Mouse (Mus musculus) left cerebral cortex, postnatal 4 days (tissue): ENCODE results near the gene Ly6g6e. TPM values are rescaled to one million over a fixed set of nuclear protein-coding genes. Genes with fewer than 3 reads are reported as not detected.
"Not testable (repeated sequence)": the region's sequence is repeated elsewhere in the genome, so short reads cannot be mapped to it uniquely, and the experiment has no call there.

ENCODE experiments used
- DNase-seq: peaks from one replicate; pipeline ENCODE4 v3.0.0-alpha.2; 2022
- intact Hi-C: fragments of 180-260 bp; cut with DNase I; formaldehyde crosslinking; loops from one replicate; pipeline ENCODE4 v1.15.1; 2025
- total RNA-seq, 2 experiments: library from RNA; stranded (reverse); gene quantifications; 2 replicates each; pipeline ENCODE4 v1.2.3; 2021

The Ly6g6e gene
- 1 to 10 TPM; 2.8 to 3.4 TPM for total RNA-seq

DNA sequence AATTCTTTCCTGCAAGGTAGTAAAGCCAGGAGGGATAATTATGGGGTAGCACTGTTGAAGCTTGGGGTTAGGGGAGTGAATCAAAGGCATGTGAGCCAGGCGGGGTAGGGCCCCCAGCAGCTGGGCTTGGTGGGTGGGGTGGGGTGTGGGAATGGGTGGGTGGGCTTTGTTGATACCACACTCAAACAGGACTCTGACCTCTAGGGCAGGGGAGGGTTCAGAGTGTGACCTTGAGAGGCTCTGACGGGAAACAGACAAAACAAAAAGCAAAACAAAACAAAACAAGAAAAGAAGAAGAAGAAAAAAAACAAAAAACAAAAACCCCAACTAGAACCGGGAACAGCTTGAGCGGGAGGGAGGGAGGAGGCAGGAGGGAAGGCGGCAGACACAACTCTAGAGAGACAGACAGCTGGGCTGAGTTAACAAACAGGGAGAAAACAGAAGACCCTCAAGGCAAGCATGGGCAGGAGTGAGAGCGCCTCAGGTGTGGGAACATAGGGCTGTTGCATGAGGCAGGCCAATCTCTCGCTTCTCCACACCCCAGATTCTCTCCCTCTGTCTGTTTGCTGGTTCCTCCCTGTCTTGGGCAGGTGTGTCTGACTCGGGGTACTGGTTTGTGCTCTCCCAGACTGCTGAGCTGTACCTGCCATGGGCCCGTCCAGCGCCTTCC, at the start of gene Ly6g6e:
Gene Ly6g6e, plus strand, starts transcription at position 396 of the 670 bp plus-strand sequence.
- no peak for DNase-seq
- intact Hi-C loops: no loop called here

DNA sequence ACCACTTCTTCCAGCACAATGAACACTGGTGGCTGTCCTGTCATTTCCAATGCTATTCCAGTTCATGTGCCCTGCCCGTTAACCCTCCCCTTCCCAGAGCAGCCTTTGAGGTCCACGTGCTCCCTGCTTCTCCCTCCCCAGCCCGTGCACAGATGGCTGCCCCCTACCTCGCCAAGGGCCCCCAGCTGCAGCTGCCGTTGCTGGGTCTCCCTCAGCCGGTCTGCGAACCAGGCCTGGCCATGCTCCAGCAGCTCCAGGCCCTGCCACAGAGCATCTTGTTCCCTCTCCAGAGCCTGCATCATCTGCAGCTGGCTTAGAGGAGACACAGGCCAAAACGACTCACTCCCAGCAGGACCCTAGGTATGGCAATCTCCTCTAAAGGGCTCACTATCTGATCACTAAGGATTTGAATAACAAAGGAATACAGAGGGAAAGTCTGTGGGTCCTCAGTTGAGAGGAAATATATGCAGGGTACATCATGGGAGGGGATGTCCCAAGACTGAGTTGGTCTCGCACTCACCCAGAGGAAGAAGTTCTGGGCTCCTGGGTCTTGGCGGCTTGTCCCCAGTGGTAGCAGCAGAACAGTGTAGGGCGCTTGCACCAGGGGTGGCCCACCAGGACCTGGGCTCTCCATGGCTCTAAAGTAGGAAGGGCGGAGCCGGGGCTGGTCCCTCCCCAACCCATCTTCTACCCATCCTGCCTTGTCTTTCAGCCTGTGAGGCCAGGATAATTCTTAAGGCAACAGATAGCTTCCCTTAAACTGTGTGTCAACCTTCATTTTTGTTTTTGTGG, 49.2 kb upstream of the Ly6g6e start, which contains the start of gene Sapcd1:
Gene Sapcd1, minus strand, starts transcription at position 740 of the 792 bp plus-strand sequence.
- peak; percentile 96 for DNase-seq
- intact Hi-C loops: no loop called here

DNA sequence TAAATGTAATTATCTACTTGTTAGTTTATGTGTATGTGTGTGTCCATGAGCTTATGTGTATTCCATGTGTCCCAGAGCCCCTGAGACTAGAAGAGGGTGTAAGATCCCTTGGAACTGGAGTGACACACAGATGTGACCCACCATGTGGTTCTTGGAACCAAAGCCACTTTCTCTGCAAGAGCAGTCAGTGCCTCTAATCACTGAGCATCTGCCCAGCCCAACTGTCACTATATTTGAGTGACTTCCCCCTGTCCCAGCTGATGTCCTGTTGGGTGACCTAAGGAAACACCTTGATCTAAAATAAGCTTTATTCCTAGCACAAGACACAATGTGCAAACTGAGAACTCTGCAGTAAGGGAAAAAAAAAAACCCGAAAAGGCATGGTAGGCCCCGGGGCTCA, 48.4 kb upstream of the Ly6g6e start:
- intact Hi-C loops: no loop called here
- no peak for DNase-seq

DNA sequence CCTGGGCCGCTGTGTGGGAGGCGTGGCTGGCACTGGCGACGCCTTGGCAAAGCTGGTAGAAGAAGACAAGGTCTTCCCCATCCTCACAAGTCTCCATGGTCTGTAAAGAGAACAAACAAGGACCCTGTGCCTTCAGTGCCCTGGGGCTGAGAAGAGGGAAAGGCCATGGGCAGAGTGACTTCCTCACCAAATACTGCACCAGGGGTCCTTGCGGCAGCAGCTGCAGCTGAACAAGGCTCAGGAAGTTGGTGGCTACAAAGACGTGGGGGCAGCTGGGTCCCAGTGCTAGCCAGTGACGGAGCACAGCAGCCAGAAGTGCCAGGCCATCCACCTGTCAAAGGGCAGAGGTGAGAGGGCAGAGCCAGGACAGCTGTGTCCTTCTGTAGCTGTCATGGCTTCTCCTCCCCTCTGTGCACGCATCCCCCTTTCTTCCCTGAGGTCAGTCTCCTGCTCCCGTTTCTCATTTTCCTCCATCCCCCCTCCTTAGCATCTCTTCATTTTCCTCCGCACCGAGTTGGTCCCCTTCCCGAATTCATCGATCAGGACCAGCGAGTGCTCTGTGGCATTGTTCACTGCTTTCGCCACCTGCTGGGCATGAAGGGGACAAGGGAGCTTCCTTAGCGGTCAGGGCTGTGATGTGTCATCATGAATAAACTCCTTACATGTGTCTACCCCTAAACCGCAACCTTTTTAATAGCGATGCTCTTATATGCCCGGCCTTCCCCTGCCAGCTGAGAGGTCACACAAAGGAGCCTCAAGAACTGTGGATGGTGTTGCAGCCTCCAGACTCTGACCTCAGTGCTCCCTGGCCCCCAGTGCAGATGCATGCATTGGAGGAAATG, 46.8 kb upstream of the Ly6g6e start:
- intact Hi-C loops: no loop called here
- DNase-seq: no peak

DNA sequence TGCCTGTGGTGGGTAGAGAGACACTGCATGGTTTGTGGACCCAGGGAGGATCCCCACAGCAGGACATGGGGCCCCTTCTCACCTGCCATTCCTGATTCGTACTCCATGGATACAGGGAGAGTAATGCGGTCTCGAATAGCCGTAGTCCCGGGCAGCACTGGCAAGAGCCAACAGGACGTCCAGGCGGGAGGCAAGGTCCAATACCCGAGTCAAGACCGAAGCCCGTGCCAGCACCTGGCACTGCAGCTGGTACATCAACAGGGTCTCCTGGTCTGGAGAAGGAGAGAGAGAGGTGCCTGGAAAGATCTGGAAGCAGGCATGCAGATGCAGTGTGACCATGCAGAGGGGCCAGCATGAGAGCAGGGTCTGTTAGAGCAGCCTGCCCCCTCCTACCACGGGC, 45.4 kb upstream of the Ly6g6e start:
- no peak for DNase-seq
- intact Hi-C loops: no loop called here

DNA sequence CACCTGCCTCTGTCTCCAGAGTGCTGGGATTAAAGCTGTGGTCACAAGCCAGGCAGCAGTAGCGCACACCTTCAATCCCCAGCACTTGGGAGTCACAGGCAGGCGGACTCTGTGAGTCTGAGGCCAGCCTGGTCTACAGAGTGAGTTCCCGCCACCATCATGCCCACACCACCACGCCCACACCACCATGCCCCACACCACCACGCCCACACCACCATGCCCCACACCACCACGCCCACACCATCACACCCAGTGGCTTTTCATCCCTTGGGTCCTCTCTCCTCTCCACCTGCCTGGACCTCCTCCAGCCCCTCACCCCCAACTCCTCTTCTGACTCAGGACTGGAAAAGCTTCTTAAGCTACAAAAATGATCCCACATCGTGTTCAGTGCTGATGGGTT, 44.8 kb upstream of the Ly6g6e start:
- intact Hi-C loops: no loop called here

DNA sequence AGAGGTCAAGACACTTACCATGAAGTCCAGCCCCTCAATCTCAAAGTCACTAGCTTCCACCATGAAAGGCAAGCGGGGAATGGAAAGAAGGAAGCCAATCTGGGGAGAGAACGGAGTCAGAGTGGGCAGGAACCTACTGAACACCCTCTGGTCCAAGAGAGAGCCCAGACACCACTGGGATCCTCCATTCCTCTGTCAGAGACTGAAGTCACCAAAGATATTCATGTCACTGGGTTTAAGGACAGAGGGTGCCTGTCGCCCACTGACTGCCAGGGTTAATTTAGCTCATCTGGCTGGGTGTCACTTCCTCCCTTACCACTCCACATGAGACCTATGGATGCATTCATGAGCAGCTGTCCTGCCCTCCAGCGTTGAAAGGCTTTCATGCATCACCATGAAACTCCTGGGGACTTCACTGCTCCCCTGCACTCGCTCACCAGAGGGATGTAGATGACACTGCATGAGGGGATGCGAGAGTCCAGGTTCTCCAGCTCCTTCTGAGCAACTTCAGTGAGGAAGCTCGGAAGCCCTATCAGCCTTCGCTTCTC, 44.3 kb upstream of the Ly6g6e start:
- intact Hi-C loops: no loop called here
- no peak for DNase-seq

More for the DNA sequence above, 44.8 kb upstream of the Ly6g6e start:
- no peak for DNase-seq

DNA sequence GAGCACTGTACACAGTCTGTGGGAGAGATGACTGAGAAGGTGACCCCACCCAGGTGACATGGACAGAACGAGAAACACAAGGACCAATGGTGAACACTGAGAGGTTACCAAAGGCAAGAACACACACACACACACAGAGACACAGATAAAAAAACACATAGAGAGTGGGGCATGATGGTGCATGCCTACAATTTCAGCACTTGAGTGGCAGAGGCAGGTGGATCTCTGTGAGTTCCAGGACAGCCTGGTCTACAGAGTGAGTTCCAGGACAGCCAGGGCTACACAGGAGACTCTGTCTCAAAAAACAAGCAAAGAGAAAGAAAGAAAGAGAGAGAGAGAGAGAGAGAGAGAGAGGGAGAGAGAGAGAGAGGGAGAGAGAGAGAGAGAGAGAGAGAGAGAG, 43.0 kb upstream of the Ly6g6e start:
- DNase-seq, intact Hi-C loops: not testable (repeated sequence)

DNA sequence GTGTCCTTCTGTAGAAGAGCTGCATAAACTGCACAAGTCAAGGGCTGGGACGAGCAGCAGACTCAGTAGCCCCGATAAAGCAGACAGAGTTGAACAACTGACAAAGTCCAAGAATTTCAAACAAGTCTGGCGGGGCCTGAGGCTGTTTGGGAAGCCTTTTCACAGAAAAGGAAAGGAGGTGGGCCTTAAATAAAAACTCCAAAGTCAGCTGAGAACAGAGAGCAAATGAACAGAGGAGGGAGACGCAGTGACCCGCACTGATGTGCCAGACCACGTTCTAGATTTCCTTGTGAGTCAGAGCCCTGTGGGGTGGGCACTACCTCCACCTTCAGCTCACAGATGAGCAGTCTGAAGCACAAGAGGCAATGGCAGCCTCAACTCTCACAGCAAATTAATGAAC, 41.8 kb upstream of the Ly6g6e start:
- no peak for DNase-seq
- intact Hi-C loops: no loop called here

DNA sequence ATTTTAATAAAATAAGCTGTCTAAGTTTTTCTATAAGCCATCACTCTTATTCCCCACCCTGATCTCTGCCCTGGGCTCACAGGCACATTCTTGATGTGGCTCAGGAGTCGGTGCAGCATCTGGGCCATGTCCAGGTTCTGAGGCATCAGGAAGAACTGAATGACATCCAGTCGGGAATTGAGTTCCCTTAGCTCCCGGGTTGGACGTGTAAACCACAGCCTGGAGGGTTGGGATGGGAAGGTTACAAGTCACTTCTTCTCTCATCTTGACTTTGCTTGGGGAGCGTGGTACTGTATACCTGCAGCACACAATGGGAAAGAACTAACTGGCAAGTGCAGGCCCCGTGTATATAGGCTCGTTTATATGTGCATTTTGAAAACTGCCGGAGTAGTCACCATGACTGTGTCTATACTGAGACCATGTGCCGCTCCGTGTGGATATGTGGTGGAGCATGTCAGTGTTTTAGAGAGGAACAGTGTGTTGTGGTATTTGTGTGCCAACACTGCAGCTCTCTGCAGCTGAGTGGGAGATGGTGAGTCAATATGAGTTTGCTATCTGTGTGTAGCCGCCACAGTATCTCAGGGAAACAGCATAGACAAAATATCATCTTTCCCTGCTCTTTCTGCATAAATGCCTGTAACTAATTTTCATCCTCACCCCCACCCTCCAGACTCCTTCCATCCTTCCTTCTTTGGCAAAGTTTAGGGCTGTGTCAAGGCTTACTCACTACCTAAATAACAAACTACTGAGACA, 37.4 kb upstream of the Ly6g6e start:
- intact Hi-C loops: no loop called here
- no peak for DNase-seq

DNA sequence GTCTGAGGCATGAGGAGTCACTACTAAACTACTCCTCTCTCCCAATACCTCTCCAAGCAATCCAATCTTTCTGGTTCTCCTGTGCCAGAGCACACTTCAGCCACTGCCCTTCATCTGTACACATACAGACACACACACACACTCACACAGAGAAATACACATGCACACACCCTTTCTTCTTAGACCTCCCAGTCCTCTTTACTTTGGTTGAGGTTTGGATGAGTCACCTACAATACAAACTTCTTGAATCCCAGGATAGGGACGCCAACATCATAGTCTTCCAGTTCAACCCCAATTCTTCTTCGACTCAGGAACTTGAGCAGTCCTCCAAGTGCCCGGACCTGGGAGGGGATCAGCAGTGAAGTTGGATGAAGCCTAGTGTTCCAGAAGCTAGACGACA, 32.9 kb upstream of the Ly6g6e start:
- DNase-seq: no peak
- intact Hi-C loops: no loop called here

DNA sequence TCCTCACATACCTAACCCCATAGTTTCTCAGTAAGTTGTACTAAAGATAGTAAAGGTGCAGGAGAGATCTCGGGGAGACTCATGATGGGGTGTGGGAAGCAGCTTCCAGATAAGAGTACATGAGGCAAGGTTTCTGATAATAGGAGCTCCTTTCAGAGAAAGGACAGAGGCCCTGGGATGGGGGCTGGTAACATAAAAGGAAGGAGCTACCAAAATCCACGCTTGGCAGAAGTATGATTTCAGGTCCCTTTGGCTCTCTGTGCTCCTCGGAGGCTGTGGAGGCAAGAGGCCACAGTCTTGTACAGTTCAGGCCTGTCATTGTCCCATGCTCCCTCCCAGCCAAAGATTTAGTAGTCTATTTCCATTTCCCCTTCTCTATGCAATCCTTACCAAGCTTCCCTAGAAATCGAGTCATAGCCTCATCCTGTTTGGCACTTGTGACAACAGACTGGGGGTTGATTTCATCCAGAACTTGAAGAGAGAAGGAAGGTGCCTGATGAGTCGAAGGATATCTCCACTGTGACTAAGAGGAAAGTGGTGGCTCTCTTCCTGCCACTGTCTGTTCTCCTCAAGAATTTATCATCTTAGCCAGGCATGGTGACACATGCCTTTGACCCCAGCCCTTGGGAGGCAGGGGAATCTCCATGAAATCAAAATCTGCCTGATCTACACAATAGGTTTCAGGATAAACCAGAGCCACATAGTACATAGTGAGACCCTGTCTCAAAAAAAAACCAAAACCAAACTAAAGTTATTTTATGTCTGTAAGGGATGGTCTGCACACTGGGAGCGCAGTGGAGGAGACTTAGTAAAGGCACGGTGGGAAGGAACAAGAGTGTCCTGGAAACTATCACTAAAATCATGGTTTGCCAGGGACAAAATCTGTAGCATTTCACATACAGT, 31.5 kb upstream of the Ly6g6e start:
- DNase-seq: no peak
- intact Hi-C loops: no loop called here

DNA sequence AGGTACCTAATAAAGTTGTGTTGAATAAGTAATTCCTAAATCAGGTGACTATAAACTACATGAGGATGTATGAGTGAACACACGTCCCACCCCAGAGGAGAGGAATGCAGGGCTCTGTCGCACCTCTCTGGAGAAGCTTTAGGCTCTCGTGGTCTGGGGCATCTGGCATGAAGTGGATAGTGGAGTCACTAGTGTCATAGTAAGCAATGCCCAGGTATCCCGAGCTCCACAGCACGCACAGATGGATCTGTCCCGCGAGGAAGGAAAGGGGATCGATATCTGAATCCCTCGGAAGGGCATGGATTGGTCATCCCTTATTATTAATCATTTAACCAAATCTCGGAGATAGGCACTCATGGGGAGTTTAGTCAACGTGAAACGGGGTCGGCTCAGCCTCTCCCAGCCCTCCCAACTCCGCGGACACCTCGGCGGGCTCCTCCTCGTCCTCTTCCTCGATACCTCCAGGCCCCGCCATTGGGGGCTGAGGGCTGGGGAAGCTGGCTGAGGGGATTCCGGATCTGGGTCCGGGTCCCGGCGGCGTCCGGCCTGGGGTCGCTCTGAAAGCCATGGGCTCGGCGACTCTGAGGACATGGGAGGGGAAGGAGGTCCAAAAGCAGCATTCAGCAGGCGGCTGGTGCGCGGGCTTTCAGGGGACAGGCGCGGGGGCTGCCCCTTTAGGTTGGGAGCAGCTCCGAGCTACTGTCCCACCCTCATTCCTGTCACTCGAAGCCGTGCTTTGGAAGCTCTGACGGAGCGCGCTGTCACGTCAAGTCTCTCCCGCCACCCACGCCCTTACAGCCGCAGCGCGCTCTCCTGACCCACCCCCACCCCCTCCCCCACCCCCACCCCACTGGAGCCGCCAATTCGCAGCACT, 30.7 kb upstream of the Ly6g6e start:
- DNase-seq: no peak
- intact Hi-C loops: no loop called here

DNA sequence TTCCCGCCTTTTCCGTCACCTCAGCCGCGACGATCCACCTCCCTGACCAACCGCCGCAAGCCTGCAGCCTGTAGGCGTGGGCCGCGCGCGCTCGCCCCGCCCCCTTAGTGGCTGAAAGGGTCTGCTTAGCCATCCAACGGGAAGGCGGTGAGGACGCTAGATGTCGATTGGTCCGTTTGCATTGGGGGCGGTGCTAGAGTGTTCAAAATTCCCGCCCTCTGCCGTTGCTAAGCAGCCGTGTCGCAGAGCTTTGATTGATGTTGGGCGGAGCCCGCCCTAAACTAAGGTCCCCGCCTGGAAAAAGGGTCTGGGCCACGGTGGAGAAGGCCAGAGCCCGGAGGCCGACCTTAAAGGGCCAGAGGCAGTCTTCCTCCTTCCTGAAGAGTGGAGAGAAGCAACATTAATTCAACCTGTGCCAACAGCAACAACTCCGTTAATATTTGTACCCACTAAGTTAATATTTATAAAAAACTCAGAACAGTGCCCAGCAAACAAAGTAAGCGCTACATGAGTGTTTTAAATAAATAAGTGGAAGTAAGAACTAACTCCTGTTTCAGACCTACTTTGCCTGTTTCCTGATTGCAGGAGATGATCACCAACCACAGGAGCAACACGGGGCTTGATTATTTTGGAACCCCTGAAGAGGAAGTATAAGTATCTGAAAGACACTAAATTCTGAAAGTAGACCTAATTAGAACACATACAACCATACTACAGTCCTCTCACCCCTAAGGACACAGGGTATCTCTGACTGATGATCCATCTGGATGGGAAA, 29.8 kb upstream of the Ly6g6e start, which contains the start of gene Msh5:
Gene Msh5, minus strand, starts transcription at position 65 of the 775 bp plus-strand sequence.
- intact Hi-C loops: no loop called here

DNA sequence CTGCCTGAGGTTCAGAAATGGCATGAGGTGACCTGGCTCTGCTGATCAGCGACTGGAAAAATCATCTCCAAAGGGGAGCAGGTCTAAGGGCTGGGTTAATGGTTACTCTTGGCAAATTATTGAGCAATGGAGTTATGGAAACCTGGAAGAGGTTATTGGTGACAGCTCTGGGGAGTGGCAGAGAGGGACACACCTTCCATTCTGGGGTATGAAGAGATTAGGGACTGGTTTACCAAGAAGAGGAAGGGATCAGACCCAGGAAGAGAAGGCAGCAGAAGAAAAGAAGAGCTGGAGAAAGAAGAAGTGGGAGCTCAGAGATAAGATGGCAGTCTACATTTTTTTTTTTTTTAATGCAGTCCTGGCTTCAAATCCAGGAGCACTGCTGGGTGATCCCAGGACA, 29.0 kb upstream of the Ly6g6e start:
- DNase-seq: no peak
- intact Hi-C loops: no loop called here

More for the DNA sequence above, 29.8 kb upstream of the Ly6g6e start, which contains the start of gene Msh5:
- peak; percentile 99 for DNase-seq

DNA sequence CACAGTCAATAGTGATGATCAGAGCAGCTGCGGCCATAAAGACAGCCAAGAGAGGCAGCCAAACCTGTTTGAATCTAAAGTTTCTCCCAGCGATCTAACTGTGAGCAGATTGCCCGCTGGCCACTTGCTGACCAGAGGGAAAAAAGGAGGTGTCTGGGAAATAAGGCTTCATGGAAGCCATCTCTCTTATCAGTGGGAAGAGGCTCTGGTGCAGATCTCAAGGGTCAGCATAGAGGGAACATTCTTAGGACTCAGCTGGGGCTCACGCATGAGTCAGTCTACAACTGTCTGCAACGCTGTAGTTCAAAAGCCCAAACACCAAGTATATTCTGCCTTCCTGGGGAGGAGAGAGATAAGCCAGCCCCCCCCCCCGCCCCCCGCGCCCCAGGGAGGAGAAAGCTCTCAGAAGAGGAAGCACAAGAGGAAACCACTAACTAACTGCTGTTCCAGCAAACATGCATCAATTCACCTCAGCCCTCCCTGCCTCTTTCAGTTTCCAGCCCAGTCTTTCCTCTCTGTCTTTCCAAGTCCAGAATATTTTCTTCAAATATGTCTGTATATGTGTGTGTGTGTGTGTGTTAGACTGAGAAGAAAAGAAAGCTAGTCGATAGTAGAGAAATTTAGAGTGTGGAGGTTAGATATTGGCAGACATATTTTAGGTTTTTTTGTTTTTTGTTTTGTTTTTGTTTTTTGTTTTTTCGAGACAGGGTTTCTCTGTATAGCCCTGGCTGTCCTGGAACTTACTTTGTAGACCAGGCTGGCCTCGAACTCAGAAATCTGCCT, 28.4 kb upstream of the Ly6g6e start:
- intact Hi-C loops: no loop called here
- DNase-seq: no peak
